Mouse (Mus musculus) neutrophil, adult 5-6 weeks (primary cell): Measurements from ENCODE around the gene Dcdc2c. TPM values are rescaled to one million over a fixed set of nuclear protein-coding genes. Genes with fewer than 3 reads are reported as not detected.

Source experiments
- ATAC-seq: fragments of 151-379, 151-347 bp; 2 replicates; pipeline ENCODE4 v1.8.0; 2017; ENCODE audit warnings: mild to moderate bottlenecking, moderate TSS enrichment; ENCODE audit not compliant: insufficient number of reproducible peaks, poor library complexity, low FRiP score, severe bottlenecking; ENCODE audit errors: extremely low read depth
- total RNA-seq: library from RNA; stranded (forward); fragments of 200-1000 nt; gene quantifications from 2 replicates; pipeline ENCODE4 v1.2.3, GENCODE M21; 2017

Gene Dcdc2c
- total RNA-seq, 1 experiment from 2014 or later: 0.58 TPM

- ATAC-seq: no peak
Observed at GRCm38 (mm10) chr12:28482483-28483160, 69.6 kb downstream of the Dcdc2c start.

GRCm38 (mm10) chr12:28460951-28461431 is 91.2 kb downstream of the Dcdc2c start:
- ATAC-seq: no peak

GRCm38 (mm10) chr12:28460523-28460922 is 91.7 kb downstream of the Dcdc2c start:
- no peak for ATAC-seq

GRCm38 (mm10) chr12:28458786-28459185 is 93.4 kb downstream of the Dcdc2c start:
- ATAC-seq: no peak

- no peak for ATAC-seq
Observed at GRCm38 (mm10) chr12:28436536-28436935, 115.7 kb downstream of the Dcdc2c start.

GRCm38 (mm10) chr12:28432729-28433067 is 119.5 kb downstream of the Dcdc2c start:
- ATAC-seq: no peak

- ATAC-seq: no peak
Observed at GRCm38 (mm10) chr12:28431832-28432728, 120.1 kb downstream of the Dcdc2c start.

- no peak for ATAC-seq
Observed at GRCm38 (mm10) chr12:28429856-28430255, 122.3 kb downstream of the Dcdc2c start.

- no peak for ATAC-seq
Observed at GRCm38 (mm10) chr12:28416957-28417356, 135.2 kb downstream of the Dcdc2c start.

- ATAC-seq: no peak
Observed at GRCm38 (mm10) chr12:28407656-28408405, 144.4 kb downstream of the Dcdc2c start.

- no peak for ATAC-seq
Observed at GRCm38 (mm10) chr12:28402256-28402655, 149.9 kb downstream of the Dcdc2c start.

GRCm38 (mm10) chr12:28401372-28401771 is 150.8 kb downstream of the Dcdc2c start:
- no peak for ATAC-seq

GRCm38 (mm10) chr12:28392129-28392528 is 160.1 kb downstream of the Dcdc2c start:
- no peak for ATAC-seq

Other genes with a start within 250 kb of the Dcdc2c start
- gene Allc, start 30.1 kb upstream of the Dcdc2c start, total RNA-seq: not detected in 2 replicates
- gene Colec11, start 71.0 kb upstream of the Dcdc2c start, total RNA-seq: not detected in 2 replicates
- gene Rps7, start 83.6 kb upstream of the Dcdc2c start, total RNA-seq: 1,783 and 2,010 TPM in 2 replicates
- 17.7 and 18.0 TPM in 2 replicates for gene Rnaseh1, start 97.2 kb upstream of the Dcdc2c start, total RNA-seq
- gene Adi1, start 122.8 kb upstream of the Dcdc2c start, total RNA-seq: 7.4 and 10.9 TPM in 2 replicates
- 41.9 and 44.4 TPM in 2 replicates for gene Trappc12, start 198.1 kb upstream of the Dcdc2c start, total RNA-seq
- 13.0 and 23.3 TPM in 2 replicates for gene Eipr1, start 199.4 kb upstream of the Dcdc2c start, total RNA-seq